Mouse (Mus musculus) neural tube, embryonic 15.5 days (tissue): Measurements from ENCODE around the gene Cfb. TPM values are rescaled to one million over a fixed set of nuclear protein-coding genes. Genes with fewer than 3 reads are reported as not detected.

Experiments used
- ATAC-seq: fragments of 200-750 bp; cut with Nextera tagmentation; 2 replicates; pipeline ENCODE4 v1.8.0; 2017; ENCODE audit warnings: mild to moderate bottlenecking, moderate TSS enrichment, moderate library complexity; ENCODE audit not compliant: low FRiP score
- H3K27ac ChIP-seq: fragments of 300-500 bp; sonication (generic); replicated peaks from 2 replicates; pipeline ENCODE4 v1.5.1; 2015; ENCODE audit warnings: mild to moderate bottlenecking, inconsistent platforms
- H3K27me3 ChIP-seq: fragments of 300-500 bp; sonication (generic); replicated peaks from 2 replicates; pipeline ENCODE4 v1.6.1; 2015; ENCODE audit warnings: inconsistent platforms
- H3K36me3 ChIP-seq: fragments of 300-500 bp; sonication (generic); 2 replicates; pipeline ENCODE4 v1.6.1; 2015; ENCODE audit warnings: inconsistent platforms
- H3K4me1 ChIP-seq: fragments of 300-500 bp; sonication (generic); 2 replicates; pipeline ENCODE4 v1.6.1; 2015; ENCODE audit warnings: inconsistent platforms
- H3K4me2 ChIP-seq: fragments of 300-500 bp; sonication (generic); 2 replicates; pipeline ENCODE4 v1.6.1; 2015; ENCODE audit warnings: inconsistent platforms, mild to moderate bottlenecking, moderate library complexity
- H3K4me3 ChIP-seq: fragments of 300-500 bp; sonication (generic); replicated peaks from 2 replicates; pipeline ENCODE4 v1.5.1; 2015; ENCODE audit warnings: mild to moderate bottlenecking, inconsistent platforms
- H3K9ac ChIP-seq: fragments of 300-500 bp; sonication (generic); replicated peaks from 2 replicates; pipeline ENCODE4 v1.6.1; 2015; ENCODE audit warnings: mild to moderate bottlenecking, inconsistent platforms
- H3K9me3 ChIP-seq: fragments of 300-500 bp; sonication (generic); replicated peaks from 2 replicates; pipeline ENCODE4 v1.6.1; 2016; ENCODE audit warnings: inconsistent platforms
- WGBS: fragments of 180-500 bp; shearing (Covaris S2); methylation state at CpG from one replicate; pipeline ENCODE4 v1.1.7; 2015; ENCODE audit warnings: mixed read lengths; 5-methylcytosine and 5-hydroxymethylcytosine counted together
- polyA plus RNA-seq: library from polyadenylated mRNA; unstranded; fragments of >200 nt; fragmentation: Nextera tagmentation; extraction: Ambion mirVana; gene quantifications from 2 replicates; pipeline ENCODE4 v1.2.1, GENCODE M21; 2015

Cfb gene
- polyA plus RNA-seq, 1 experiment from 2014 or later: 2.4 TPM

- Histone ChIP-seq H3K9me3 (no peaks in the 10 kb centered on the region), H3K36me3 (peaks cover 60% of the 10 kb centered on the region), H3K4me1 (peaks cover 25% of the 10 kb centered on the region), H3K27me3 (no peaks in the 10 kb centered on the region), H3K4me3 (peak overlapping the region; percentile 91), H3K27ac (peak overlapping the region; percentile 74), H3K9ac (peak overlapping the region; percentile 95), H3K4me2 (peak overlapping the region; percentile 95)
- 2% methylated on average over 25 of the region's 25 CpGs for WGBS
- no peak; the same call in 1 of the 2 replicates for ATAC-seq
Measured at GRCm38 (mm10) chr17:34850517-34851125, 11.7 kb downstream of the Cfb start.

- Histone ChIP-seq H3K4me2 (peak within 1 kb of the TSS; percentile 95), H3K27me3 (no peaks in the 10 kb centered on the region), H3K4me1 (peaks cover 25% of the 10 kb centered on the region), H3K36me3 (peaks cover 60% of the 10 kb centered on the region), H3K4me3 (peak within 1 kb of the TSS; percentile 91), H3K9ac (peak within 1 kb of the TSS; percentile 95), H3K27ac (peak within 1 kb of the TSS; percentile 74), H3K9me3 (no peaks in the 10 kb centered on the region)
- peak; percentile 97 for ATAC-seq
- under 1% methylated on average over 63 of the region's 65 CpGs for WGBS
Measured at GRCm38 (mm10) chr17:34849722-34850516, 12.4 kb downstream of the Cfb start, which contains the start of the genes Skiv2l and Nelfe. Gene Skiv2l (minus strand): TSS chr17:34850210. Gene Nelfe (plus strand): TSS chr17:34850391.

GRCm38 (mm10) chr17:34847615-34848014, 14.7 kb downstream of the Cfb start:
- WGBS: 94% methylated on average over 7 of the region's 7 CpGs
- no peak overlapping the region for H3K27ac ChIP-seq
- no peaks in the 10 kb centered on the region for H3K9me3 ChIP-seq
- no peaks in the 10 kb centered on the region for H3K27me3 ChIP-seq
- no peak for ATAC-seq
- no peak overlapping the region for H3K4me2 ChIP-seq
- H3K4me3 ChIP-seq: no peak overlapping the region
- no peak overlapping the region for H3K9ac ChIP-seq
- peaks cover 62% of the 10 kb centered on the region for H3K36me3 ChIP-seq
- peaks cover 25% of the 10 kb centered on the region for H3K4me1 ChIP-seq

GRCm38 (mm10) chr17:34847192-34847591, 15.1 kb downstream of the Cfb start:
- Histone ChIP-seq H3K4me2 (no peak overlapping the region), H3K9ac (no peak overlapping the region), H3K36me3 (peaks cover 62% of the 10 kb centered on the region), H3K27me3 (no peaks in the 10 kb centered on the region), H3K4me1 (peaks cover 25% of the 10 kb centered on the region), H3K27ac (no peak overlapping the region), H3K9me3 (no peaks in the 10 kb centered on the region), H3K4me3 (no peak overlapping the region)
- 93% methylated on average over 6 of the region's 6 CpGs for WGBS
- ATAC-seq: no peak

- WGBS: 95% methylated on average over 13 of the region's 13 CpGs
- no peak for ATAC-seq
Measured at GRCm38 (mm10) chr17:34844884-34845283, 17.4 kb downstream of the Cfb start.

GRCm38 (mm10) chr17:34840736-34841307, 21.5 kb downstream of the Cfb start:
- peaks cover 72% of the 10 kb centered on the region for H3K36me3 ChIP-seq

More at GRCm38 (mm10) chr17:34844884-34845283, 17.4 kb downstream of the Cfb start:
- no peak overlapping the region for H3K4me2 ChIP-seq
- H3K9ac ChIP-seq: no peak overlapping the region
- H3K9me3 ChIP-seq: no peaks in the 10 kb centered on the region
- H3K4me1 ChIP-seq: peaks cover 11% of the 10 kb centered on the region
- H3K27ac ChIP-seq: no peak overlapping the region
- peaks cover 82% of the 10 kb centered on the region for H3K36me3 ChIP-seq
- H3K27me3 ChIP-seq: no peaks in the 10 kb centered on the region
- no peak overlapping the region for H3K4me3 ChIP-seq

GRCm38 (mm10) chr17:34838785-34839184, 23.5 kb downstream of the Cfb start:
- no peak for ATAC-seq
- H3K36me3 ChIP-seq: peaks cover 56% of the 10 kb centered on the region

More at GRCm38 (mm10) chr17:34840736-34841307, 21.5 kb downstream of the Cfb start:
- ATAC-seq: no peak
- Histone ChIP-seq H3K27ac (no peak overlapping the region), H3K9me3 (no peaks in the 10 kb centered on the region), H3K4me3 (no peak overlapping the region), H3K27me3 (no peaks in the 10 kb centered on the region), H3K9ac (no peak overlapping the region), H3K4me2 (no peak overlapping the region), H3K4me1 (peaks cover 22% of the 10 kb centered on the region)
- 84% methylated on average over 6 of the region's 6 CpGs for WGBS

GRCm38 (mm10) chr17:34837464-34838324, 24.6 kb downstream of the Cfb start:
- peaks cover 54% of the 10 kb centered on the region for H3K36me3 ChIP-seq
- H3K4me3 ChIP-seq: peak overlapping the region; percentile 86
- H3K4me1 ChIP-seq: peaks cover 38% of the 10 kb centered on the region
- peak overlapping the region; percentile 95 for H3K4me2 ChIP-seq
- H3K27me3 ChIP-seq: no peaks in the 10 kb centered on the region
- no peaks in the 10 kb centered on the region for H3K9me3 ChIP-seq
- 35% methylated on average over 43 of the region's 43 CpGs for WGBS
- H3K27ac ChIP-seq: peak overlapping the region; percentile 84
- peak; percentile 32; the same call in 1 of the 2 replicates for ATAC-seq
- H3K9ac ChIP-seq: peak overlapping the region; percentile 79

More at GRCm38 (mm10) chr17:34838785-34839184, 23.5 kb downstream of the Cfb start:
- Histone ChIP-seq H3K4me2 (peak overlapping the region; percentile 17; the same call in 1 of the 2 replicates), H3K27me3 (no peaks in the 10 kb centered on the region), H3K4me3 (no peak overlapping the region), H3K4me1 (peaks cover 35% of the 10 kb centered on the region), H3K9me3 (no peaks in the 10 kb centered on the region), H3K27ac (no peak overlapping the region), H3K9ac (no peak overlapping the region)
- 93% methylated on average over 7 of the region's 7 CpGs for WGBS

GRCm38 (mm10) chr17:34836856-34837221, 25.5 kb downstream of the Cfb start, which contains the start of the genes Stk19 and Dxo:
Gene Stk19 (minus strand): TSS chr17:34836945.
Gene Dxo (plus strand): TSS chr17:34837019.
- Histone ChIP-seq H3K9me3 (no peaks in the 10 kb centered on the region), H3K4me3 (peak within 1 kb of the TSS; percentile 86), H3K27ac (peak within 1 kb of the TSS; percentile 84), H3K36me3 (peaks cover 52% of the 10 kb centered on the region), H3K4me1 (peaks cover 38% of the 10 kb centered on the region), H3K9ac (peak within 1 kb of the TSS; percentile 79), H3K27me3 (no peaks in the 10 kb centered on the region), H3K4me2 (peak within 1 kb of the TSS; percentile 95)
- peak; percentile 93 for ATAC-seq
- 0% methylated on average over 40 of the region's 40 CpGs for WGBS

GRCm38 (mm10) chr17:34836155-34836855, 26.0 kb downstream of the Cfb start:
- Histone ChIP-seq H3K27me3 (no peaks in the 10 kb centered on the region), H3K36me3 (peaks cover 48% of the 10 kb centered on the region), H3K4me2 (peak overlapping the region; percentile 95), H3K4me1 (peaks cover 38% of the 10 kb centered on the region), H3K27ac (peak overlapping the region; percentile 84), H3K9ac (peak overlapping the region; percentile 79), H3K4me3 (peak overlapping the region; percentile 86), H3K9me3 (no peaks in the 10 kb centered on the region)
- WGBS: 4% methylated on average over 42 of the region's 48 CpGs
- ATAC-seq: peak; percentile 81
